Mouse (Mus musculus): ENCODE measurements around the gene Xbp1. TPM values are rescaled to one million over a fixed set of nuclear protein-coding genes. Genes with fewer than 3 reads are reported as not detected.
"Not testable (repeated sequence)": the region's sequence is repeated elsewhere in the genome, so short reads cannot be mapped to it uniquely, and the experiment has no call there.

Gene Xbp1
- total and polyA plus RNA-seq, 3 experiments = 129 to 162 (median 156) TPM

- DNase-seq = peak; percentile 77
Measured at GRCm38 (mm10) chr11:5502351-5503051, 18.0 kb upstream of the Xbp1 start.

GRCm38 (mm10) chr11:5505856-5506575 is 14.4 kb upstream of the Xbp1 start:
- DNase-seq = peak; percentile 72

GRCm38 (mm10) chr11:5509215-5510098 is 11.0 kb upstream of the Xbp1 start:
- DNase-seq = peak; percentile 49

GRCm38 (mm10) chr11:5510099-5510391 is 10.4 kb upstream of the Xbp1 start:
- no peak for DNase-seq

- DNase-seq = not testable (repeated sequence)
Measured at GRCm38 (mm10) chr11:5510686-5511085, 9.8 kb upstream of the Xbp1 start.

GRCm38 (mm10) chr11:5512099-5512725 is 8.2 kb upstream of the Xbp1 start:
- DNase-seq = no peak

- no peak for DNase-seq
Measured at GRCm38 (mm10) chr11:5512961-5513360, 7.5 kb upstream of the Xbp1 start.

GRCm38 (mm10) chr11:5514091-5514490 is 6.4 kb upstream of the Xbp1 start:
- DNase-seq = no peak

GRCm38 (mm10) chr11:5515196-5515595 is 5.3 kb upstream of the Xbp1 start:
- no peak for DNase-seq

GRCm38 (mm10) chr11:5515655-5516054 is 4.8 kb upstream of the Xbp1 start:
- DNase-seq = no peak

GRCm38 (mm10) chr11:5516151-5516550 is 4.3 kb upstream of the Xbp1 start:
- no peak for DNase-seq

GRCm38 (mm10) chr11:5516617-5517016 is 3.8 kb upstream of the Xbp1 start:
- no peak for DNase-seq

- no peak for DNase-seq
Measured at GRCm38 (mm10) chr11:5517346-5517745, 3.1 kb upstream of the Xbp1 start.

GRCm38 (mm10) chr11:5519681-5520080 is 778 bp upstream of the Xbp1 start:
- DNase-seq = no peak

- no peak for DNase-seq
Measured at GRCm38 (mm10) chr11:5521266-5521515, 732 bp downstream of the Xbp1 start.

- peak; percentile 91 for DNase-seq
Measured at GRCm38 (mm10) chr11:5521516-5522291, 1.2 kb downstream of the Xbp1 start.

GRCm38 (mm10) chr11:5522798-5523415 is 2.4 kb downstream of the Xbp1 start:
- DNase-seq = no peak

- no peak for DNase-seq
Measured at GRCm38 (mm10) chr11:5525418-5525817, 5.0 kb downstream of the Xbp1 start.

GRCm38 (mm10) chr11:5526573-5527439 is 6.3 kb downstream of the Xbp1 start:
- no peak for DNase-seq

GRCm38 (mm10) chr11:5527865-5528523 is 7.5 kb downstream of the Xbp1 start:
- DNase-seq = no peak

Data from adrenal gland, adult 2 months (tissue).